Mouse (Mus musculus): ENCODE results near the gene Bphl. TPM values are rescaled to one million over a fixed set of nuclear protein-coding genes. Genes with fewer than 3 reads are reported as not detected.

The Bphl gene
- polyA plus RNA-seq, 1 experiment from 2014 or later = 66.7 TPM

DNA sequence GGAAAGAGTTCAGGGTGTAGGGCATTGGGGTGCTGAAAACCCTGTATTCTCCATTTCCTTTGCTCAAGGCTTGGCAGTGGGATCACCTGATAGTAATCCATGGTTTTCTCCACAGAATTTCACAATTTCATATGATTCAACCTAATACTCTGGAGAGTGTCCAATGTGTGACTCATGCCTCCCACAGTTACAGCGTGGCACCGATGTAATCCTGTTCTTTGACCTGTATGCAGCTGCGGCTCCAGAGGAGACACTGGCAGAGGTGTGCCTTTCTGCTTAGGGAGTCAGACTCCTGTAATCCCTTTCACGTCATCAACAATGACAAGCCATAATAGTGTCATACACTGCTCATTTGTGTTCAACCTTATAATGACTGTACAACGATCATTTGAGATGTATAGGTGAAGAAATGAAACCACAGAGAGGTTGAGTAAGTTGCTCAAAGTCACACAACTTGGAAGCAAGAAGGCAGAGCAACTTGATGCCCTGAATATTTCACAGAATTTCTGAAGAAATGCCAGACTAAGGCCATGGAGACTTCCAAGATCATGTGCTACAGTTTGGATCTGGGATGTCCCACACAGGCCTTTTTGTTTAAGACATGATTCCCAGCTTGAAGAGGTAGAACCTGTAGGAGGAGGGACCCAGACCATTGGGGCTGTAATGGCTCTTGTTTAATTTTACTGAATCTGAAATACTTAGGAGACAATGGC lies 75.1 kb downstream of the Bphl start:
- no peak overlapping the region for H3K27ac ChIP-seq
- no peak overlapping the region for H3K9ac ChIP-seq
- H3K4me1 ChIP-seq = 0 out of 2 replicates have a peak, but pooled peaks cover 5% of the 10 kb centered on the region
- H3K27me3 ChIP-seq = no peaks in the 10 kb centered on the region
- H3K9me3 ChIP-seq (replicated peaks) = no peaks in the 10 kb centered on the region
- no peak overlapping the region for H3K4me3 ChIP-seq (replicated peaks)
- no peaks in the 10 kb centered on the region for H3K36me3 ChIP-seq
- no peak overlapping the region for H3K4me2 ChIP-seq
- 83% methylated on average over 5 of the region's 5 CpGs for WGBS
- ATAC-seq (replicated peaks; ENCODE audit: low FRiP score) = no peak

DNA sequence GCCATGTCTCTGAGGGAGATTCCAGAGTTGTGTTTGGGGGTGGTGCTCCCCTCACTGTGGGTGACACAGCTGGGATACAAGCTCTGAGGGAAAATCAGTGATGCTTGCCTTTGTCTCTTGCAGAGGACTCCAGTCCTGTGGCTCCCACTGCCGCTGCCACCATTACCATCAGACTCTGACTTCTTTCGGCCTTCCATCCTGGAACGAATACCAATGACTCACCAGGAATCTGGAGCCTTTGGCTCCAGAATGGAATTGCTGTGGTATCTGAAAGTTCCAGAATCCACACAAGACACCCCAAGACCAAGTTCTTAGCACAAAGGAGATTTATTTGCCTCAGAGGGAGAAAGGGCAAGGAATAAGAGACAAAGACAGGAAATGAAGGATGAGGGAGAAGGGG lies 75.7 kb downstream of the Bphl start:
- Histone ChIP-seq H3K4me2 (no peak overlapping the region), H3K9ac (no peak overlapping the region), H3K4me1 (0 out of 2 replicates have a peak, but pooled peaks cover 5% of the 10 kb centered on the region), H3K9me3 (replicated peaks) (no peaks in the 10 kb centered on the region), H3K27me3 (no peaks in the 10 kb centered on the region), H3K4me3 (replicated peaks) (no peak overlapping the region), H3K36me3 (no peaks in the 10 kb centered on the region), H3K27ac (no peak overlapping the region)
- WGBS = 91% methylated on average over 3 of the region's 3 CpGs
- no peak for ATAC-seq (replicated peaks; ENCODE audit: low FRiP score)

DNA sequence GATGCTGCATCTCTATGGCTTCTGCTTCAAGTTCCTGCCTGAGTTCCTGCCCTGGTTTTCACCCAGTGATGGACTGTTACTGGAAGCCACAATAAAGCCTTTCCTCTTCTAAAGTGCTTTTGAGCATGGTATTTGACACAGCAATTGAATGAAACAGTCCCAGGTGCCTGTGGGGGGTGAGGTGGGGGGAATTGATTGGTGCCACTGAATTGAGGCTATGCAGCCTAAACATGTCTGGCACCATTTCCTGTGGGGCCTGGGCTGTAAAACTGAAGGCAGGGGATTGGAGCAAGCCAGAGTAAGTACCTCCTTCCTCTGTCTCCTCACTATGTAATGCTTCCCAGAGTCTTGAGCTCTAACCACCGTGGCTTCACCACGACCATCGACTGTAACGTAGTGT lies 77.3 kb downstream of the Bphl start:
- H3K27ac ChIP-seq = no peak overlapping the region
- H3K27me3 ChIP-seq = no peaks in the 10 kb centered on the region
- H3K4me1 ChIP-seq = 0 out of 2 replicates have a peak, but pooled peaks cover 8% of the 10 kb centered on the region
- H3K4me2 ChIP-seq = no peak overlapping the region
- H3K36me3 ChIP-seq = no peaks in the 10 kb centered on the region
- no peak overlapping the region for H3K4me3 ChIP-seq (replicated peaks)
- no peak for ATAC-seq (replicated peaks; ENCODE audit: low FRiP score)
- H3K9ac ChIP-seq = no peak overlapping the region
- no peaks in the 10 kb centered on the region for H3K9me3 ChIP-seq (replicated peaks)
- 84% methylated on average over 4 of the region's 4 CpGs for WGBS

DNA sequence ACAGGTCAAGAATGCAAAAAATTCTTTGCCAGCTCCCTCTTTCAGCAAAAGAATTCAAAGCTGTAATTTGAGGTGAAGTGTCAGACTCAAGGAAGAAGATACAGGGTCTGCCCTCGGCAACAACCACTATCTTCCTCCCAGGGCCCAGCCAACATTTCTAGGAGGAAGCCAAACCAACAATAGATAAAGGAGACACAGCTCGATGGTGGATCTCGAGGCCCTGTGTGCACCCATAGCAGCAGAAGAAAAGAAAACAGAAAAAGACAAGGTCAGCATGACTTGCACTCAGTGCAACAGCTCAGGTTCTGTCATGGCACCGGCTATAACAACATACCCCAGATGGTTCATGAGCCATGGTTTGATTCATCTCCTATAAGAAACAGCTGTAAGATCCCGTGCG lies 79.1 kb downstream of the Bphl start:
- Histone ChIP-seq H3K4me1 (0 out of 2 replicates have a peak, but pooled peaks cover 3% of the 10 kb centered on the region), H3K4me3 (replicated peaks) (no peak overlapping the region), H3K27ac (no peak overlapping the region), H3K36me3 (no peaks in the 10 kb centered on the region), H3K9ac (no peak overlapping the region), H3K4me2 (no peak overlapping the region), H3K9me3 (replicated peaks) (no peaks in the 10 kb centered on the region), H3K27me3 (no peaks in the 10 kb centered on the region)
- 71% methylated on average over 6 of the region's 6 CpGs for WGBS
- ATAC-seq (replicated peaks; ENCODE audit: low FRiP score) = no peak

DNA sequence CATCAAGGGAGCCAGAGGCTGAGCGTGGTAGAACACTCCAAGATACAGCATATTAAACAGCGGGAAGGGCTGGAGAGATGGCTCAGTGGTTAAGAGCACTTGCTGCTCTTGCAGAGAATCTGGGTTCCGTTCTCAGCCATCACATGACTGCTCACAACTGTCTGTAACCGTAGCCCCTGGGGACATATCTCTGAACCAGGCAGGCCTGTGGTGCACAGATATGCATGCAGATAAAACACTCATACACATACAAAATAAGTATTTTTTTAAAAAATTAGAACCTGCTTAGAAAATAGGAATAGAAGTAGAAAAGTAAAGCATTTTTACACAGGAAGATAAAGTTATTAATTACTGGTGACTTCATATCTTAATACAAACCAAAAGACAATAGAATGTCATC lies 81.4 kb downstream of the Bphl start:
- Histone ChIP-seq H3K27me3 (no peaks in the 10 kb centered on the region), H3K4me1 (0 out of 2 replicates have a peak, but pooled peaks cover 3% of the 10 kb centered on the region), H3K4me3 (replicated peaks) (no peak overlapping the region), H3K27ac (no peak overlapping the region), H3K9me3 (replicated peaks) (no peaks in the 10 kb centered on the region), H3K9ac (no peak overlapping the region), H3K4me2 (no peak overlapping the region), H3K36me3 (peaks cover 11% of the 10 kb centered on the region; the same call in 1 of the 2 replicates)
- ATAC-seq (replicated peaks; ENCODE audit: low FRiP score) = no peak
- WGBS = 84% methylated on average over 4 of the region's 4 CpGs

DNA sequence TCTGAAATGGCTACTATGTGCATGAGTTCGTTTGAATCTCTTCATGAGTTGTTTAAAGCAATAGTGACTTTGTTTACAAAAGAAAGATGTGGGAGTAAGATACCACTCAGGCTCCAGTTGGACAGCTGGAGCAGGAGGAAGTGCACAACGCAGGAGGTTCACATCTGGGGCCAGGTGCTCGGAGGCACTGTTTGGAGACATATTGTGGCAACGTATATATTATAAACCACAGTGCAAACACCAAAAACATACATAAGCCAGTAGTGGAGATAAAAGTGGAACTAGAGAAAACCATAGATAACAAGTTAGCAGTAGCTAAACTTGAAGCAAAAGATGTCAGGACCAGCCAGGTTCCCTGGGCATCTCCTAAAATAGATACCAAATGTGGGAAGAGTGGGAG lies 82.0 kb downstream of the Bphl start:
- no peak for ATAC-seq (replicated peaks; ENCODE audit: low FRiP score)
- no peak overlapping the region for H3K9ac ChIP-seq
- 52% methylated on average over 4 of the region's 4 CpGs for WGBS
- peaks cover 11% of the 10 kb centered on the region; the same call in 1 of the 2 replicates for H3K36me3 ChIP-seq
- H3K27ac ChIP-seq = no peak overlapping the region
- no peaks in the 10 kb centered on the region for H3K9me3 ChIP-seq (replicated peaks)
- no peaks in the 10 kb centered on the region for H3K27me3 ChIP-seq
- 0 out of 2 replicates have a peak, but pooled peaks cover 7% of the 10 kb centered on the region for H3K4me1 ChIP-seq
- no peak overlapping the region for H3K4me3 ChIP-seq (replicated peaks)
- H3K4me2 ChIP-seq = no peak overlapping the region

DNA sequence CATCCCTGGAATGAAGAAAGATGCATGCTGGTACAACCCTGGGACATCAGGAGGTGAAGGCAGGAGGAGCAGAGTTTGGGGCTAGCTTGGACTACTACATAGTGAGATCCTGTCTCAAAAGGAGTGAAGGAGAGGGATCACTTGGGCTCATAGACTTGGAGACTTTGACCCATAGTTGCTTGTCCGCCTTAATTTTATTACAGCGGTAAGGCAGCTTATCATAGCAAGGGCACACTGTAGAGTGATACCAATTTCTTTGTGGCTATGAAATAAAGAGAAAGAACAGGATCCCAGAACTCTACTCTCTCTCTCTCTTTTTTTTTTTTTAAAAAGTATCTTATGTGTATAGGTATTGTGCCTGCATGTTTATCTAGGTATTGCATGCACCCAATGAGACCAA lies 83.1 kb downstream of the Bphl start:
- H3K4me3 ChIP-seq (replicated peaks) = no peak overlapping the region
- H3K9me3 ChIP-seq (replicated peaks) = no peaks in the 10 kb centered on the region
- ATAC-seq (replicated peaks; ENCODE audit: low FRiP score) = no peak
- no peaks in the 10 kb centered on the region for H3K27me3 ChIP-seq
- H3K36me3 ChIP-seq = peaks cover 11% of the 10 kb centered on the region; the same call in 1 of the 2 replicates
- no peak overlapping the region for H3K27ac ChIP-seq
- no peak overlapping the region for H3K4me2 ChIP-seq
- peaks cover 11% of the 10 kb centered on the region for H3K4me1 ChIP-seq
- H3K9ac ChIP-seq = no peak overlapping the region
- 95% methylated on average over 2 of the region's 2 CpGs for WGBS

Other genes with a start within 250 kb of the Bphl start
- not detected in 2 replicates for gene Serpinb6e, start 194.2 kb upstream of the Bphl start, polyA plus RNA-seq (2015; fragmentation: Nextera tagmentation; extraction: Ambion mirVana)
- gene Serpinb6c, start 131.9 kb upstream of the Bphl start, polyA plus RNA-seq (2015; fragmentation: Nextera tagmentation; extraction: Ambion mirVana) = 0.19 and 0.32 TPM in 2 replicates
- gene Nqo2, start 72.9 kb upstream of the Bphl start, polyA plus RNA-seq (2015; fragmentation: Nextera tagmentation; extraction: Ambion mirVana) = 26.1 and 26.2 TPM in 2 replicates
- 18.3 and 18.6 TPM in 2 replicates for gene Ripk1, start 35.2 kb upstream of the Bphl start, polyA plus RNA-seq (2015; fragmentation: Nextera tagmentation; extraction: Ambion mirVana)
- gene Serpinb6a, start 34.8 kb upstream of the Bphl start, polyA plus RNA-seq (2015; fragmentation: Nextera tagmentation; extraction: Ambion mirVana) = 58.8 and 70.9 TPM in 2 replicates
- 102 and 132 TPM in 2 replicates for gene Tubb2a, start 40.4 kb downstream of the Bphl start, polyA plus RNA-seq (2015; fragmentation: Nextera tagmentation; extraction: Ambion mirVana)
- gene Tubb2b, start 92.9 kb downstream of the Bphl start, polyA plus RNA-seq (2015; fragmentation: Nextera tagmentation; extraction: Ambion mirVana) = 29.3 and 36.6 TPM in 2 replicates
- gene Psmg4, start 125.4 kb downstream of the Bphl start, polyA plus RNA-seq (2015; fragmentation: Nextera tagmentation; extraction: Ambion mirVana) = 79.0 and 88.7 TPM in 2 replicates

Data from kidney, embryonic 15.5 days (tissue).